Mouse (Mus musculus) C2C12 (cell line): ENCODE data around the gene Pou1f1.

Experiments
- CEBPB ChIP-seq: IDR thresholded peaks from one replicate; pipeline ENCODE4 v1.6.1; 2011; ENCODE audit warnings: low read depth, mild to moderate bottlenecking, control low read depth, moderate library complexity
- CTCF ChIP-seq: IDR thresholded peaks from one replicate; pipeline ENCODE4 v1.5.1; 2011; ENCODE audit not compliant: control insufficient read depth, insufficient read depth, insufficient read length
- FOSL1 ChIP-seq: IDR thresholded peaks from one replicate; pipeline ENCODE4 v1.8.0; 2011; ENCODE audit warnings: mild to moderate bottlenecking, low read length; ENCODE audit not compliant: poor library complexity, insufficient read depth, severe bottlenecking
- MAX ChIP-seq: IDR thresholded peaks from one replicate; pipeline ENCODE4 v1.6.1; 2011; ENCODE audit warnings: mild to moderate bottlenecking, control low read depth
- MYOG ChIP-seq: IDR thresholded peaks from one replicate; pipeline ENCODE4 v1.6.1; 2011; ENCODE audit not compliant: control insufficient read depth, insufficient read length; ENCODE audit errors: extremely low read depth
- USF1 ChIP-seq: IDR thresholded peaks from one replicate; pipeline ENCODE4 v1.6.1; 2011; ENCODE audit warnings: low read depth, mild to moderate bottlenecking, control low read depth, moderate library complexity

- TF ChIP-seq CTCF (no peak), CEBPB (no peak), MAX (no peak), USF1 (no peak), MYOG (no peak), FOSL1 (no peak)
Observed at GRCm38 (mm10) chr16:65529589-65529988, 9.3 kb downstream of the Pou1f1 start.
